Mouse (Mus musculus): Measurements from ENCODE around the gene Fam69a. TPM values are rescaled to one million over a fixed set of nuclear protein-coding genes. Genes with fewer than 3 reads are reported as not detected.

The Fam69a gene
- total and polyA plus RNA-seq, 2 experiments from 2014 or later: 16.2 to 77.4 TPM

GRCm38 (mm10) chr5:107909668-107910067 is 77.2 kb downstream of the Fam69a start:
- Histone ChIP-seq H3K9ac (replicated peaks; ENCODE audit: low read length, poor library complexity, severe bottlenecking) (no peak overlapping the region), H3K4me2 (ENCODE audit: low read depth, low read length, poor library complexity, severe bottlenecking) (no peak overlapping the region), H3K9me3 (ENCODE audit: low read length) (no peaks in the 10 kb centered on the region), H3K27me3 (ENCODE audit: insufficient read depth, low read length) (no peaks in the 10 kb centered on the region), H3K4me1 (ENCODE audit: insufficient read depth, low read length) (no peaks in the 10 kb centered on the region), H3K27ac (ENCODE audit: low read depth, low read length) (no peak overlapping the region), H3K4me3 (ENCODE audit: low read depth, low read length) (no peak overlapping the region), H3K36me3 (ENCODE audit: insufficient read depth, low read length) (peaks cover 28% of the 10 kb centered on the region)
- DNase-seq (ENCODE audit: low spot score) (no peak), ATAC-seq (ENCODE audit: low FRiP score) (no peak)
- WGBS: 89% methylated on average over 3 of the region's 3 CpGs
- no peak for TF ChIP-seq CTCF (IDR thresholded peaks at IDR 0.05)

GRCm38 (mm10) chr5:107908514-107909110 is 78.3 kb downstream of the Fam69a start:
- H3K27me3 ChIP-seq (ENCODE audit: insufficient read depth, low read length): no peaks in the 10 kb centered on the region
- no peak overlapping the region for H3K4me3 ChIP-seq (ENCODE audit: low read depth, low read length)
- H3K36me3 ChIP-seq (ENCODE audit: insufficient read depth, low read length): peaks cover 30% of the 10 kb centered on the region

GRCm38 (mm10) chr5:107904325-107904724 is 82.6 kb downstream of the Fam69a start:
- H3K36me3 ChIP-seq (ENCODE audit: insufficient read depth, low read length): peaks cover 30% of the 10 kb centered on the region
- ATAC-seq (ENCODE audit: low FRiP score) (no peak), DNase-seq (ENCODE audit: low spot score) (no peak)
- no peaks in the 10 kb centered on the region for H3K9me3 ChIP-seq (ENCODE audit: low read length)
- H3K27ac ChIP-seq (ENCODE audit: low read depth, low read length): no peak overlapping the region
- no peak for TF ChIP-seq CTCF (IDR thresholded peaks at IDR 0.05)
- WGBS: 86% methylated on average over 3 of the region's 3 CpGs
- no peak overlapping the region for H3K4me2 ChIP-seq (ENCODE audit: low read depth, low read length, poor library complexity, severe bottlenecking)
- H3K27me3 ChIP-seq (ENCODE audit: insufficient read depth, low read length): no peaks in the 10 kb centered on the region
- no peak overlapping the region for H3K4me3 ChIP-seq (ENCODE audit: low read depth, low read length)
- H3K4me1 ChIP-seq (ENCODE audit: insufficient read depth, low read length): no peaks in the 10 kb centered on the region
- H3K9ac ChIP-seq (replicated peaks; ENCODE audit: low read length, poor library complexity, severe bottlenecking): no peak overlapping the region

More at GRCm38 (mm10) chr5:107908514-107909110, 78.3 kb downstream of the Fam69a start:
- Histone ChIP-seq H3K27ac (ENCODE audit: low read depth, low read length) (no peak overlapping the region), H3K4me1 (ENCODE audit: insufficient read depth, low read length) (no peaks in the 10 kb centered on the region), H3K9ac (replicated peaks; ENCODE audit: low read length, poor library complexity, severe bottlenecking) (no peak overlapping the region), H3K4me2 (ENCODE audit: low read depth, low read length, poor library complexity, severe bottlenecking) (no peak overlapping the region), H3K9me3 (ENCODE audit: low read length) (no peaks in the 10 kb centered on the region)
- 87% methylated on average over 2 of the region's 2 CpGs for whole genome bisulfite sequencing
- TF ChIP-seq CTCF (IDR thresholded peaks at IDR 0.05): no peak
- DNase-seq (ENCODE audit: low spot score): no peak
- no peak for ATAC-seq (ENCODE audit: low FRiP score)

- H3K27ac ChIP-seq (ENCODE audit: low read depth, low read length): peak overlapping the region; percentile 93
- no peaks in the 10 kb centered on the region for H3K9me3 ChIP-seq (ENCODE audit: low read length)
- no peaks in the 10 kb centered on the region for H3K4me1 ChIP-seq (ENCODE audit: insufficient read depth, low read length)
- no peak for TF ChIP-seq CTCF (IDR thresholded peaks at IDR 0.05)
- H3K9ac ChIP-seq (replicated peaks; ENCODE audit: low read length, poor library complexity, severe bottlenecking): peak overlapping the region; percentile 96
- no peaks in the 10 kb centered on the region for H3K27me3 ChIP-seq (ENCODE audit: insufficient read depth, low read length)
- no peak for ATAC-seq (ENCODE audit: low FRiP score)
- under 1% methylated on average over 23 of the region's 23 CpGs for WGBS
- peaks cover 13% of the 10 kb centered on the region for H3K36me3 ChIP-seq (ENCODE audit: insufficient read depth, low read length)
- no peak for DNase-seq (ENCODE audit: low spot score)
- H3K4me3 ChIP-seq (ENCODE audit: low read depth, low read length): peak overlapping the region; percentile 98
- peak overlapping the region; percentile 47 for H3K4me2 ChIP-seq (ENCODE audit: low read depth, low read length, poor library complexity, severe bottlenecking)
These were observed 85.8 kb downstream of the Fam69a start for GRCm38 (mm10) chr5:107901014-107901615.

- Histone ChIP-seq H3K9me3 (ENCODE audit: low read length) (no peaks in the 10 kb centered on the region), H3K4me3 (ENCODE audit: low read depth, low read length) (peak within 1 kb of the TSS; percentile 98), H3K4me2 (ENCODE audit: low read depth, low read length, poor library complexity, severe bottlenecking) (peak within 1 kb of the TSS; percentile 47), H3K9ac (replicated peaks; ENCODE audit: low read length, poor library complexity, severe bottlenecking) (peak within 1 kb of the TSS; percentile 96), H3K27ac (ENCODE audit: low read depth, low read length) (peak within 1 kb of the TSS; percentile 93), H3K4me1 (ENCODE audit: insufficient read depth, low read length) (no peaks in the 10 kb centered on the region), H3K36me3 (ENCODE audit: insufficient read depth, low read length) (peaks cover 8% of the 10 kb centered on the region; the same call in 1 of the 2 replicates), H3K27me3 (ENCODE audit: insufficient read depth, low read length) (no peaks in the 10 kb centered on the region)
- 5% methylated on average over 59 of the region's 66 CpGs for WGBS
- DNase-seq (ENCODE audit: low spot score): peak; percentile 98
- ATAC-seq (ENCODE audit: low FRiP score): peak; percentile 97
- TF ChIP-seq CTCF (IDR thresholded peaks at IDR 0.05): peak; percentile 98
These were observed 86.5 kb downstream of the Fam69a start, which contains the start of gene Rpl5 for GRCm38 (mm10) chr5:107900206-107901013. Gene Rpl5 (plus strand): TSS chr5:107900502.
